In the genomic region with DNA sequence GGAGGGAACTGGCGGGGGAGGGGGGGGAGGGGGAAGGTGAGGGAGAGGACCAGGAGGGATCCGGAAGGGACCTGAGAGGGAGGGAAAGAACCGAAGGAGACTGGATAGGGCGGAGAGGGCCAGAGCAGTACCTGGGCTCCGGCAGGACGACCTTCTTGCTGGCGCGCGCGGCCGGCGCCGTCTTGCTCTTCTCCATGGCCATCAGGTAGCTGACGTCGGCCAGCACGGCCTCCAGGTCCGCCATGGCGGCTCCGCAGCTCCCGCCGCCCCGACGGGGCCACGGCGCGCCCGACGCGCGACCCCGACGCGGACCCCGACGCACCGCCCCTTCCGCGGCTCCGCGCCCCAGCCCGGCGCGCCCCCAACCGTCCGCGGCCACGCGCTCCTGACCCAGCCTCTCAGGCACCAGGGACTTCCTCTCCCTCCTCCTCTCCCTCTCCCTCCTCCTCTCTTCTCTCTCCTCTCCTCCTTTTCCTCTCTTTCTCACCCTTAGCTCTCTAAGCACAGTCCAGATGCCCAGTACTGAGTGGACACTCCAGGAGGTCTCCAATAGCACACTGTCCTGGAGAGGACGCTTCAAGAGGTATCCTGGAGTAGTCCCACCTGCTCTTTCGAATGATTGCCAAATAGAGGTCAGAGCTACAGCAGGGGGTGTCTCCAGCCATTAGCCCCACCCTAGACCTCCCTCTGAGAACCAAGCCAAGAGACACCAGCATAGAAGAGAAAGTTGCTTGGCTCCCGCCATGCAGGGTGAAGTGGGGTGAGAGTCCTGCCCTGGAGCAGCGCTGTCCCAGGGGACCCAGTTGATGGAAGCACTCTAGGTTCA, we compare ENCODE assay signal across 8 mouse cellular contexts. TPM values are rescaled to one million over a fixed set of nuclear protein-coding genes. Genes with fewer than 3 reads are reported as not detected.
DNase-seq lines count a peak whose midpoint lies in the region; ATAC-seq lines count a peak whose summit lies in the region.

Gene Grk3 (minus strand): TSS at position 556 of the 826 bp plus-strand sequence.

- H3K9me3 ChIP-seq in embryonic facial prominence, embryonic 14.5 days (ENCODE audit: control insufficient read depth, low read length), result no peaks in the 10 kb centered on the region
- H3K9me3 ChIP-seq in heart, embryonic 13.5 days, result no peaks in the 10 kb centered on the region
- H3K9me3 ChIP-seq in kidney, embryonic 16.5 days (ENCODE audit: low read length), result no peaks in the 10 kb centered on the region
- no peaks in the 10 kb centered on the region for H3K9me3 ChIP-seq in liver, embryonic 11.5 days (ENCODE audit: control insufficient read depth, low read length)
- no peaks in the 10 kb centered on the region for H3K9me3 ChIP-seq in midbrain, embryonic 16.5 days (replicated peaks; ENCODE audit: control insufficient read depth, low read length, poor library complexity, severe bottlenecking)
- H3K9me3 ChIP-seq in stomach, embryonic 15.5 days, result no peaks in the 10 kb centered on the region

- peak; percentile 77 for ATAC-seq in embryonic facial prominence, embryonic 14.5 days (ENCODE audit: low read depth)
- peak; percentile 70 for ATAC-seq in heart, embryonic 13.5 days (ENCODE audit: extremely low read depth, insufficient number of reproducible peaks, low FRiP score, low TSS enrichment)
- peak; percentile 84 for ATAC-seq in kidney, embryonic 16.5 days (ENCODE audit: low FRiP score, low TSS enrichment)
- peak; percentile 65 for ATAC-seq in liver, embryonic 11.5 days (replicated peaks; ENCODE audit: low FRiP score)
- peak; percentile 81 for ATAC-seq in midbrain, embryonic 16.5 days
- peak; percentile 78 for ATAC-seq in stomach, embryonic 15.5 days (ENCODE audit: insufficient read depth, low FRiP score, low read depth)

- 0 out of 2 replicates have a peak, but pooled peaks cover 4% of the 10 kb centered on the region for H3K27me3 ChIP-seq in embryonic facial prominence, embryonic 14.5 days (replicated peaks; ENCODE audit: control insufficient read depth, insufficient read depth, low read length)
- H3K27me3 ChIP-seq in heart, embryonic 13.5 days (replicated peaks), result no peaks in the 10 kb centered on the region
- H3K27me3 ChIP-seq in kidney, embryonic 16.5 days (ENCODE audit: insufficient read depth, low read length), result no peaks in the 10 kb centered on the region; the same call in 1 of the 2 replicates
- H3K27me3 ChIP-seq in liver, embryonic 11.5 days (replicated peaks; ENCODE audit: control insufficient read depth, insufficient read depth, low read length), result peaks cover 18% of the 10 kb centered on the region
- H3K27me3 ChIP-seq in midbrain, embryonic 16.5 days (ENCODE audit: control insufficient read depth, insufficient read depth, low read depth, low read length), result no peaks in the 10 kb centered on the region
- H3K27me3 ChIP-seq in stomach, embryonic 15.5 days (replicated peaks), result no peaks in the 10 kb centered on the region

- peak; percentile 60 for DNase-seq in layer of hippocampus, adult 11-12 months (ENCODE audit: low spot score)
- no peak for DNase-seq in layer of hippocampus, adult 9-10 months (ENCODE audit: low spot score)
- peak; percentile 72 for DNase-seq in embryonic facial prominence, embryonic 14.5 days (ENCODE audit: low spot score)
- DNase-seq in liver, embryonic 11.5 days (ENCODE audit: low spot score), result peak; percentile 64

- WGBS in embryonic facial prominence, embryonic 14.5 days, result 13% methylated on average over 10 of the region's 52 CpGs
- WGBS in heart, embryonic 13.5 days, result 4% methylated on average over 26 of the region's 52 CpGs
- 2% methylated on average over 45 of the region's 52 CpGs for WGBS in kidney, embryonic 16.5 days
- WGBS in liver, embryonic 11.5 days, result 3% methylated on average over 43 of the region's 52 CpGs
- 5% methylated on average over 27 of the region's 52 CpGs for WGBS in midbrain, embryonic 16.5 days
- WGBS in stomach, embryonic 15.5 days, result 2% methylated on average over 51 of the region's 52 CpGs

- peak within 1 kb of the TSS; percentile 83 for H3K9ac ChIP-seq in embryonic facial prominence, embryonic 14.5 days (ENCODE audit: low read depth, low read length)
- peak within 1 kb of the TSS; percentile 87 for H3K9ac ChIP-seq in heart, embryonic 13.5 days
- H3K9ac ChIP-seq in kidney, embryonic 16.5 days (replicated peaks; ENCODE audit: low read length), result peak within 1 kb of the TSS; percentile 72
- H3K9ac ChIP-seq in liver, embryonic 11.5 days (ENCODE audit: low read depth, low read length), result peak within 1 kb of the TSS; percentile 53; the same call in 1 of the 2 replicates
- H3K9ac ChIP-seq in midbrain, embryonic 16.5 days (ENCODE audit: low read depth, low read length), result peak within 1 kb of the TSS; percentile 81
- H3K9ac ChIP-seq in stomach, embryonic 15.5 days, result peak within 1 kb of the TSS; percentile 42; the same call in 1 of the 2 replicates

- H3K27ac ChIP-seq in embryonic facial prominence, embryonic 14.5 days (replicated peaks; ENCODE audit: low read depth, low read length), result no peak within 1 kb of the TSS
- peak within 1 kb of the TSS; percentile 66 for H3K27ac ChIP-seq in heart, embryonic 13.5 days (replicated peaks)
- H3K27ac ChIP-seq in kidney, embryonic 16.5 days (ENCODE audit: low read length), result peak within 1 kb of the TSS; percentile 63
- no peak within 1 kb of the TSS for H3K27ac ChIP-seq in liver, embryonic 11.5 days (ENCODE audit: low read depth, low read length)
- H3K27ac ChIP-seq in midbrain, embryonic 16.5 days (ENCODE audit: low read length), result peak within 1 kb of the TSS; percentile 75
- H3K27ac ChIP-seq in stomach, embryonic 15.5 days, result peak within 1 kb of the TSS; percentile 71

- peaks cover 12% of the 10 kb centered on the region for H3K4me1 ChIP-seq in embryonic facial prominence, embryonic 14.5 days (ENCODE audit: control insufficient read depth, insufficient read depth, low read length)
- peaks cover 42% of the 10 kb centered on the region for H3K4me1 ChIP-seq in heart, embryonic 13.5 days
- H3K4me1 ChIP-seq in kidney, embryonic 16.5 days (ENCODE audit: insufficient read depth, low read length), result peaks cover 18% of the 10 kb centered on the region
- H3K4me1 ChIP-seq in liver, embryonic 11.5 days (replicated peaks; ENCODE audit: control insufficient read depth, insufficient read depth, low read length), result peaks cover 9% of the 10 kb centered on the region; the same call in 1 of the 2 replicates
- peaks cover 14% of the 10 kb centered on the region for H3K4me1 ChIP-seq in midbrain, embryonic 16.5 days (ENCODE audit: control insufficient read depth, insufficient read depth, low read length)
- peaks cover 13% of the 10 kb centered on the region for H3K4me1 ChIP-seq in stomach, embryonic 15.5 days

- peak within 1 kb of the TSS; percentile 65 for H3K4me3 ChIP-seq in embryonic facial prominence, embryonic 14.5 days (ENCODE audit: low read depth, low read length)
- H3K4me3 ChIP-seq in heart, embryonic 13.5 days, result peak within 1 kb of the TSS; percentile 71
- peak within 1 kb of the TSS; percentile 66 for H3K4me3 ChIP-seq in kidney, embryonic 16.5 days (ENCODE audit: low read length)
- H3K4me3 ChIP-seq in liver, embryonic 11.5 days (ENCODE audit: low read depth, low read length), result peak within 1 kb of the TSS; percentile 58
- peak within 1 kb of the TSS; percentile 64 for H3K4me3 ChIP-seq in midbrain, embryonic 16.5 days (ENCODE audit: low read depth, low read length)
- H3K4me3 ChIP-seq in stomach, embryonic 15.5 days (replicated peaks), result peak within 1 kb of the TSS; percentile 64

- peak within 1 kb of the TSS; percentile 81 for H3K4me2 ChIP-seq in embryonic facial prominence, embryonic 14.5 days (ENCODE audit: low read depth, low read length)
- H3K4me2 ChIP-seq in heart, embryonic 13.5 days, result peak within 1 kb of the TSS; percentile 84
- peak within 1 kb of the TSS; percentile 66 for H3K4me2 ChIP-seq in kidney, embryonic 16.5 days (replicated peaks; ENCODE audit: low read depth, low read length)
- H3K4me2 ChIP-seq in liver, embryonic 11.5 days, result peak within 1 kb of the TSS; percentile 59
- H3K4me2 ChIP-seq in midbrain, embryonic 16.5 days (ENCODE audit: low read length), result peak within 1 kb of the TSS; percentile 72
- peak within 1 kb of the TSS; percentile 81 for H3K4me2 ChIP-seq in stomach, embryonic 15.5 days

- H3K36me3 ChIP-seq in embryonic facial prominence, embryonic 14.5 days (ENCODE audit: control insufficient read depth, insufficient read depth, low read length), result no peaks in the 10 kb centered on the region
- H3K36me3 ChIP-seq in heart, embryonic 13.5 days, result no peaks in the 10 kb centered on the region
- H3K36me3 ChIP-seq in kidney, embryonic 16.5 days (ENCODE audit: insufficient read depth, low read length), result no peaks in the 10 kb centered on the region
- H3K36me3 ChIP-seq in liver, embryonic 11.5 days (ENCODE audit: control insufficient read depth, insufficient read depth, low read length), result no peaks in the 10 kb centered on the region
- no peaks in the 10 kb centered on the region for H3K36me3 ChIP-seq in midbrain, embryonic 16.5 days (ENCODE audit: control insufficient read depth, insufficient read depth, low read length)
- no peaks in the 10 kb centered on the region for H3K36me3 ChIP-seq in stomach, embryonic 15.5 days

RNA-seq across cellular contexts. Expression of gene Grk3, which starts in this region (rescaled TPM):
- polyA plus RNA-seq in embryonic facial prominence, embryonic 14.5 days (2014; fragmentation: Nextera tagmentation; extraction: Ambion mirVana), result 6.6 and 8.6 TPM in 2 replicates
- polyA plus RNA-seq in heart, embryonic 13.5 days (2015; fragmentation: Nextera tagmentation; extraction: Ambion mirVana), result 12.3 TPM in 2 replicates
- 10.9 and 13.0 TPM in 2 replicates for polyA plus RNA-seq in kidney, embryonic 16.5 days (2015; fragmentation: Nextera tagmentation; extraction: Ambion mirVana)
- polyA plus RNA-seq in liver, embryonic 11.5 days (2014; fragmentation: Nextera tagmentation; extraction: Ambion mirVana), result 3.8 and 4.2 TPM in 2 replicates
- polyA plus RNA-seq in midbrain, embryonic 16.5 days (2015; fragmentation: Nextera tagmentation; extraction: Ambion mirVana), result 30.7 and 31.5 TPM in 2 replicates
- 13.6 and 13.8 TPM in 2 replicates for polyA plus RNA-seq in stomach, embryonic 15.5 days (2015; fragmentation: Nextera tagmentation; extraction: Ambion mirVana)

Comparison
In these comparisons a context has a peak if more than half of its experiments do, and no peak if none do; other contexts are left out.
1. H3K27ac ChIP-seq: peak in heart, embryonic 13.5 days (single experiment), kidney, embryonic 16.5 days (single experiment), midbrain, embryonic 16.5 days (single experiment) and stomach, embryonic 15.5 days (single experiment); none in embryonic facial prominence, embryonic 14.5 days (single experiment) and liver, embryonic 11.5 days (single experiment).
2. Peak in every context shown above with its lines, with median percentiles within 50 percentile points of each other: ATAC-seq, H3K4me2 ChIP-seq, H3K4me3 ChIP-seq and H3K9ac ChIP-seq.